Mouse (Mus musculus): ENCODE results near the gene Slc29a1.

The Slc29a1 gene

DNA sequence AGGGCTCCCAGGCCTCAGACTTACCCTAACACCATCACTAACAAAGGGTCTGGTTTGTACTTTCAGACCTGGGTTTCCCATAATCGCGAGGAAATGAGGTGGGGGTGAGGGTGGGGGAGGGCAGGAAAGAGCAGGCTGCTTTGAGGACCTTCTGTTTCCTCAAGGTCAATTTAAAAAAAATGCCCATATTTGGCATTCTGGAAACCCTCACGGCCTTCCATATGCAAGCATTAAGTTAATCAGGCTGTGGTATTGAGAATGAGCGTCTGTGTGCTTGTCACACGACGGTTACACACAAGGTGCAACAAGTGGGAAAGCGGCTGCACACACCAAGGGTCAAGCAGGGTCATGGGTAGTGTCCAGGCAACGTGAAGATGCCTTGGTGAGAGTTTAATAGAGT is 12.6 kb upstream of the Slc29a1 start:
- no peak for DNase-seq (ENCODE audit: low spot score in 2 of 2)

DNA sequence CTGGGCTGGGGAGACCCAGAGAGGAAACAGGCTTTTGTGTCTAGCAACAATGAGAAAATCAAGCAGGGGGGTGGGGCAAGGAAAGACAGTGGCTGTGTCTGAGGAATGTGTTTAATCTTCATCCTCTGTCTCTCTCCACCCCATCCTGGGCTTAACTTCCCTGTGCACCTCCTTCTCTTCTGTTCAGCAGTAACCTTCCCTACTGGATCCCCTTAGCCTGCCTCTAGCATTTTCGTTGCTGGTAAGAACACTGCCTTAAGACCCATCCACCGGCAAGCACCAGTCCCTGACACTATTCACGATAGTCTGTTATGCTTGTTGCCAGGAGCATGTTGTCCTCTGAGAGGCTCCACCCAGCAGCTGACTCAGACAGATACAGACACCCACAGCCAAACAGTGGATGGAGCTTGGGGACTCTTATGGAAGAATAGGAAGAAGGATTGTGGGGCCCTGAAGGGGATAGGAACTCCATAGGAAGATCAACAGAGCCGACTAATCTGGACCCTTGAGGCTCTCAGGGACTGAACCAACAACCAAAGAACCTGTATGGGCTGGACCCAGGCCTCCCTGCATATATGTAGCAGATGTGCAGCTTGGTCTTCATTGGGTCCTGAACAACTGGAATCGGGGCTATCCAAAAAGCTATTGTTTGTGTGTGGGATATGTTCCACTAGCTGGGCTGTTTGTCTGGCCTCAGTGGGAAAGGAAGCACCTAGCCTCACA is 10.9 kb upstream of the Slc29a1 start:
- DNase-seq (ENCODE audit: low spot score in 2 of 2), result no peak

DNA sequence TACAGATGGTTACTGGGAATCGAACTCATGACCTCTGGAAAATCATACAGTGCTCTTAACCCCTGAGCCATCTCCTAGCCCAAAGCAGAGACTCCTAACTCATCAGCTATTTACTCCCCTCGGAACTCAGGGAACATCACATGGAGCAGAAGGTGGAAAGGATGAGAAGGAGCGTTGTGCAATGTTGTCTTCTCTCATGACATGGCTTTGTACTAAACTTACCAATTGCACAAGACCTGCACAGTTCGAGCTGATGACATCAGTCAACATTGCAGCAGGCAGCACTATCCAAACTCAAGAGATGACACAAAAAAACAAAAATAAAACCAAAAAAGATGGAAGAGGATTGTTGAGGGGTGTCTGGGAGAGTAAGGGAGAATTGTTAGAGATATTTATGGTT is 9.0 kb upstream of the Slc29a1 start:
- no peak for DNase-seq (ENCODE audit: low spot score in 2 of 2)

DNA sequence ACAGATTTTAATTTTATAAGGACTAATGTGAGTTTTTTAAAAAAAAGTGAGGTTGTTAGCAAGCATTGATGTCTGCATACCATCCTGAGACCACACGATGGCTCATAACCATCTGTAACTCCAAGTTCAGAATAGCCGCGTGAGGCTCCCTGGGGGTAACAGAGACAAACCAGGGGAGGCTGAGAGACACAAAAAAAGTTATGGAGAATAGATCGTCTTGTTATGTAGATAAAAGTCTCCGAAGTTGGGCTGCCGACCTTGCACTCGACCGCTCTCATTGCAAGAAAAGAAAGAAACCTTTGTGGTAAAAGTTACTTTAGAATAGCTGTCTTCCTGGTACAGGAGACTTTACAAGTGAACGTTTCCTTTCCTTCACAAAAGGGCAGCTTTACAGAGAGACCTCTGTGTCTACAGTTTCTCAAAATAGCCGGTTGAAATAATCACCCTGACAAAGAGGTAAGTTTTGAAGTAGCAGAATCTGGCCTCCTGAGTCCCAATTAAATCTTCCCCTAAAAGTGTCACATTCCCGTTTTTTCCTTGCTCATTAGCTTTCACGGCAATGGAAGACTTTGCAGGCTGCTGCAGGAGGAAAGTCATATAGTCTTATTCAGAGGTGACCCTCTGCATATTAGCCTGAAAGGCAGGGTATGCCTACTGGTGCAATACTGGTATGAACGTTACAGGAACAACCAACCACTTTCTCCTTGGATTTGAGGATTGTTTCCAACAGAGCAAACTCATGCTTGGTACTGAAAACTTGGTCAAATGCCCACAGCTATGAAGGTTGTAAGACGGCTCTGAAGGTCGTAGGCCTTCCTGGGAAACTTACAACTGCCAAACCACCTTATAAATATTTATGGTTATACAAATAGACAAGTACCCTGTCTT is 7.8 kb upstream of the Slc29a1 start:
- DNase-seq (ENCODE audit: low spot score in 2 of 2), result no peak

DNA sequence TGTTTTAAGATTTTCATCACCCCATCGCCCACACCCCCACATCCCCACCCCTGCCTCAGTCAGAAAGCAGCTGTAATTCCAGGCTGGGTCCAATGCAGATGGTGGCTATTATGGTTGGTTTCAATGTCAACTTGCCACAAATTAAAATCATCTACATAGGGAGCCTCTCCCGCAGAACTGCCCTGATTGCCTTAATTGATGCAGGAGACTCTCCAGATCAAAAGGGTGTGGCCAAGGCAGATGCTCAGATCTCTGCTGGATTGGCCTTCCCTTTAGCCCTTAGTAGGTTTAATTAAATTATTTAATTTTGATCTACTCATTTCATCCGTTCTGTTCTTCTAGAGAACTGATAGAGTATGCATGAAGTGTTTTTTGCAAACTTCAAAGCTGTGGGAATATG is 3.6 kb upstream of the Slc29a1 start:
- no peak for DNase-seq (ENCODE audit: low spot score in 2 of 2)

DNA sequence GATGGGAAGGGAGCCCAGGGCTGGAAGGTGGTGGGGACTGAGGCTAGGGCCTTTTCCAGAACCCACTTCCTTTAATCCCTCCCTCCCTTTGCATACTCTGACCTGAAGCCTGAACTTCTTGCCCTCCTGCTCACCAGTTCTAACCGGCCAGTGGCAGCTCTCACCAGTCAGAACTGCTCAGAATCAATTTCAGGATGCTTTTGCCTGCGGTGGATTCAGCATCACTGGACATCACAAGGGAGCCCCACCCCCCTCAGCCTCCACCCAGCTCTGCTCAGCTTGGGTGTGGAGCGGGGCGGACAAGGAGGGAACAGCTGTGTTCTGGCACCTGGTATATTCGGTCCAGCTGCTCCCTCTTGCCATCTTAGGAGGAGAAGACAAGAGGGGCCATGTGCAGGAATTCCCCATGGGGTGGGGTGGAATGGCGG is 2.5 kb upstream of the Slc29a1 start, which contains the start of gene Mymx:
TSS of gene Mymx (minus strand) at position 226 of the 428 bp plus-strand sequence.
- no peak for DNase-seq (ENCODE audit: low spot score in 2 of 2)

DNA sequence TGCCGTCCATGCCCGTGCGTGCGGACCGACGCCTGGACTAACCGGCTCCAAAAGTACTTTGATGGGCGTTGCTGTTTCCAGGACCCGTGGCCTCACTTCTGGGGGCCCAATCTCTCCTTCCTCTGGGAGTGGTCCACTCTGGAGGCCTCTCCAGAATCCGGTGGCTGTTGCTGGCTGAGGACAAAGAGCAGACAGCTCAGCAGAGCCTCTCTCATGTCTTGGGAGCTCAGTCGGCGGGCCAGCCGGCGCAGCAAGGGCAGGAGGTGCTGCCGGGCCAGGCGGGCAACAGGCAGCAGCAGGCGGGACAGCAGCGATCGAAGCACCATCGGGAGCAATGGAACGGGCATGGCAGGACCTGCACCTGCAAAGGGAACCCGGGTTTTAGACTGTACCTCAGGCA is 1.9 kb upstream of the Slc29a1 start:
- no peak for DNase-seq (ENCODE audit: low spot score in 2 of 2)

DNA sequence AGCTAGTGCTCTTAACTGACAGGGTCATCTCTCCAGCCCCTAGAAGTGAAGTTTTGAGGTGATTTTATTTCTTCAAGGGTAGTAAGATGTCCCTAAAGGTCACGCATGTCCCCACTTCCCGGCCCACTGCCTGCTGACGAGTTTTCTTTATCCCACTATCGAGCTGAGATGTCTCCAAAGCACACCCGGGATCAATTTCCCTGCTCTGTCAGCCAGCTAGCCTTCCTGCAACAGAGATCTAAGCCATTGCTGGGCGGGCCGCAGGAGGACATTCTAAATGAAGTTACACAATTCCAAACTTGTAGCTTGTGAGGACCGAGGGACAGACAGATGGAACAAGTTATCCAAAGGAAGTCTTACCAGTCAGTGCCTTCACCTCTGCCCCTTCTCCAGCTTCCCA is 861 bp upstream of the Slc29a1 start:
- DNase-seq (ENCODE audit: low spot score in 2 of 2), result no peak

DNA sequence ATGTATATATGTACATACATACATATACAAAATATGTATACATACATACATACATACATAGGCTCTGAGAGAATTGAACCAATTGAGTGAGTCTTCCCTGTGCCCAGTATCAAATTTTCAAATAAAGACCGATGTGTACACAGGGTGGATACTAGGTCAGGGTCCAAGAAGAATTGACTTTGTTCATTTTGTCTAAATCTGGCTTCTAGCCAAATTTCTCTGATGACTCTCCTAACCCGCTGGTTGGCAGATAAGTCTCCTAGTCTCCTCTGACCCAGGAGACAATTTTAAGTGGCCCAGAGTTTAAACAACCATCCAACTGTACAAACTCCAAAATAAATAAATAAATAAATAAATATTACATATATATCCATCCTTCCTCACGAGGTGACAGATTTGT is 515 bp downstream of the Slc29a1 start:
- no peak for DNase-seq (ENCODE audit: low spot score in 2 of 2)

DNA sequence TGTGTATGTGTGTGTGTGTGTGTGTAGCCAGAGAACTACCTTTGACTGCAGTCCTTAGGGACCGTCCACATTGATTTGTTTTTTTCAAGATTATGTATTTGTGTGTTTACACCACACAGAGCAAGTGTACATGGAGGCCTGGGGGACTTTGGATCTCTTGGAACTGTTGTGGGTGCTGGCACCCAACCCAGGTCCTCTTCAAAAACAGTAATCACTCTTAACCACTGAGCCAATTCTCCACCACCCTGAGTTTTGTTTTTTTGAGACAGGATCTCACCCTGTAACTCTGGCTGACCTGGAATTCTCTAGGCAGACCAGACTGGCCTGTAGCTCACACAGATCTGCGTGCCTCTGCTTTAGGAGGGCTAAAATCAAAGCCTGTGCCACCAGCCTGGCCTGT is 1.0 kb downstream of the Slc29a1 start:
- DNase-seq (ENCODE audit: low spot score in 2 of 2), result no peak

DNA sequence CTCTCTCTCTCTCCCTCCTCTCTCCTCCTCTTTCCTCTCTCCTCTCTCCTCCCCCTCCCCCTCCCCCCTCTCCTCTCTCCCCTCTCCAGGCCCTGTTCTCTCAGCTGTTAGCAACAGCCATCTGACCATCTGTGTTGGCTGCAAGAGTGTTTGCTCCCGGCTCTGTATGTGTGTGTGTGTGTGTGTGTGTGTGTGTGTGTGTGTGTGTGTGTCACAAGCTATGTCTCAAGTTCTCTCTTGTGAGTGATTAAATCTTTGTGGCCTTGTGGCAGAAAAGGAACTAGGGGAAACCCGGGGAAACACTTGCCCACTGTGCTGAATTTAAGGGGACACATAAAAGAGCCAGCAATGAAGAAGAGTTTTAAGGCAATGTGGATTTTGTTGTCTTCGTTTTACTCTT is 1.6 kb downstream of the Slc29a1 start:
- DNase-seq (ENCODE audit: low spot score in 2 of 2), result peak in 1 of 2 experiments; percentile 47

DNA sequence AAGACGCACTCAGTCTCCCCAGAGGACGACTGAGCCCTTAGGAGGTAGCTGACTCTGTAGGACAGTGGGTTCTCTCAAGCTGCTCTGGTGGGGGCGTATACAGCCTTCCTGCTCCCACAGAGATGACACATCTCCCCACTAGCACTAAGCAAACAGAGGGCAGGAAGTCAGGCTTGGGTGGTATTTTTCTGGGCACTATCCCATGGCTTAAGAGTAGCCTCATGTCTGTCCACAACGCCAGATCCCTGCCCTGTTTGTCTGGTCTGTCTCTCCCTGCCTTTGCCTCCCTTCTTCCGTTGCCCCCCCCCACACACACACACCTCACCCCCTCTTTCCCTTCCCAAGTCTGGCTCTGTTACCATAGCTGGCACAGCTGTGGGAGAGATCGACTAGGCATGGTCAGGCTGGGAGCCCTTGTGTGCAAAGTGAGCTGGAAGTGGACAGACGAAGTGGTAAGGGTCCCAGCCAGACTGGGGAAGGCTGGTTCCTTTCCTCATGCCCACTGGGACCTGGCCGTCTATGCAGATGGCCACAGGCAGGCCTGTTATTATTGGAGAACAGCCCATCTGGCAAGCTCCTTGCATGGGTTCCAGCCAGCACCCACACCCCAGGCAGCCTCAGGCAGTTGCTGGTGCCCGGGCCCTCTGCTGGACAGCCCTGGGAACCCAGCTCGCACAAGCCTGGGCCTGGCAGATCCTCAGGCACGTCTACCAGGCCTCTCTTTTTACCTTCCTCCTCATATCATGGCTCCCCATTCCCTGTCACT is 2.6 kb downstream of the Slc29a1 start:
- DNase-seq (ENCODE audit: low spot score in 2 of 2), result peak; percentile 78 to 80

DNA sequence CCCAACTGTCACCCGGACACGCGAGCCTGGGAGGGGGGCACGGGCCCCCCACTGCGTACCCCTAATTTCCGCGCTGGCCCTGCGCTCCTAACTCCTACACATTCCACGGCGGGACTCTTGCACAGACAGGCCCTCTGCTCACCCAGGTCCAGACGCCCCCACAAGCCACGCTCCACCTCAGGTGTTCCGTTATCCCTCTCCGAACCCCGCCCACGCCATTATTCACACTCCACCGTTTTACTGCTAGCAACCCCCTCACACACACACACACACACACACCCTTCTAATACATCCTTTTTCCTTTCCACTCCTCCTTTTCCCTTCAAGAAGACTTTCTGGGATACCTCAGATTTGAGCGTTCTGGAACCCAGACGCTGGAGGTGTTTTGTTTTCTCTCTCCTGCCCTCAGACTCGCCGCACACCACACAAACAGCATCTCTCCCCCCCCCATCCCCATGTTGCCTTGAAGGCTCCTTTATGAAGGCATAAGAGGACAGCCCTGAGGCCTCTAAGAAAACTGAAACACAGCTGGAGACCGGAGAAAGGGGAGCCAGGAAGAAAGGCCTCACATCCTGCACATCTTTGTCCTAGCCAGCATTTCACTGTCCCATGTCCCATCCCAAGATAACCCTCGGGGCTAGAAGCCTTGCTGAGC is 3.5 kb downstream of the Slc29a1 start:
- DNase-seq (ENCODE audit: low spot score in 2 of 2), result peak in 1 of 2 experiments; percentile 70

DNA sequence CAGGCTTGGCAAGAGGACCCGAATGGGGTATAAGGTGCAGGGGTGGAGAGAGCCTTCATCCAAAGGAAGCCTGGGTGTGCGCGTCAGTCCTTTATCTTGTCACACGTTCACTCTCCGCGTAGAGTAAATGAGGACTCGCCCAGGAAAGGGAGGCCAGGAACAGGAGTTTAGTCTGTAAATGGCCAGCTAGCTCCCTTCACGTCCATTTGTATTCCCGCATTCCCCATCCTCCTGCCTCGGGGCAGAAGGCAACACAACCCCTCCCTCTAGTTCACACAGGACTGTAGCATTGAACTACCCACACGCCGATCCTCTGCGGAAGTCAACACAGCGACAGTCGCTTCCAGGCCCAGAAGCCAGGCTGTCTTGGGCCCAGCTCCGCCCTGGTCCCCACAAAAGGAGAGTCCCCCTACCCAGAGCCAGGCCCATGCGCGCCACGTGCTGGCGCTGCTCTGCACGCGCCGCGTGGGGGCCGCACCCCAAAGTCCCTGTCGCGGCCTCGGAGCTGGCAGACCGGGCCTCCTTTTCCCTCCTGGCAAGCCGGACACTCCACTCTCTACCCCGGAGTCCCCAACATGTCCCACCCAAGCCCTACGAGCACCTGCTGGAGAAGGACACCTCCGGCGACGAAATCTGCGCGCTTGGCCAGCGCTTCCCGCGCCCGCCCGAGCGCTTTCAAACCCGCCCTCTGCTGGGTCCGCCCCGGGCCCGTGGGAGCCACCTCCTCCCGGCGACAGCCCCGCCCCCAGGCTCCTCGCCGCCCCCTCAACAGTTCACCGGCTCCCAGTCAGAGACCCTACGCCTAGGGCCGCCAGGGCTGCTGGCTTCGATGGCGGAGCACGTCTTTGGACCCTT is 4.3 kb downstream of the Slc29a1 start:
- DNase-seq (ENCODE audit: low spot score in 2 of 2), result peak in 1 of 2 experiments; percentile 79

DNA sequence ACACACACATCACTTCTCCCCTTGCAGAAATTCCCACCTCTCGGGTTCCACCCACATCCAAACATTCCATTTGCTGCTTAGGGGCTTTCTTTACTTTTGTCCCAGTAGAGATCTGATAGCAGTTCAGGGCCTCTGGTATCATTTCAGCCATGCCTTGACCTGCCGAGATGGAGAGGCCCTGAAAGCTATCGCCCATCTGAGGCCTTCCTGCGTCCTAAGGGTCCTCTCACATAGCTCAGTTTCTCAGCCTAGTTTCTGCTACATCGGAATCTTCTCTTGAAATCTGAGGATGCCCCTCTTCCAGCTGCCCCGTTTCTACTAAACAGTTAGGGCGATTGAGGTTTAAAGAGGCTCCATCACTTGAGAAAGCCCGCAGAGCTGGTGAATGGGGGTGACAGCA is 5.2 kb downstream of the Slc29a1 start:
- no peak for DNase-seq (ENCODE audit: low spot score in 2 of 2)

DNA sequence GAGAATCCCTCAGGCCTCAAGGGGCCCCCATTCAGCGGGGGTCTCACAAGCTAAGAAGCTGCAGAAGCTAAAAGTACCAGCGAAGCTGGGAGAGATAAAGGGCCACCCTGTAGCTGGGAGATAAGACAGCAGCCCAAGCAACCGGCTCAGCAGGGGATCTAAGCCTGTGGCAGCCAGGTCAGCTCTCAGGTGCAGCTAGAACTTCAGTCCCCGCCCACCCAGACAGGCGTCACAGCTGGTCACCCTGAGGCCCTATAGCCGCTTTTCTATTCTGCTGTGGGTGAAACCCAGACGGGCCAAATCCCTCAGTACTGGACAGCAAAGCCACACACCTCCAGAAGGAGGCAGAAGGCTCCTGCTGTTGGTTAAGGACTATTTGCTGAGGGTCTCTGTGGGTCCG is 5.9 kb downstream of the Slc29a1 start:
- no peak for DNase-seq (ENCODE audit: low spot score in 2 of 2)

DNA sequence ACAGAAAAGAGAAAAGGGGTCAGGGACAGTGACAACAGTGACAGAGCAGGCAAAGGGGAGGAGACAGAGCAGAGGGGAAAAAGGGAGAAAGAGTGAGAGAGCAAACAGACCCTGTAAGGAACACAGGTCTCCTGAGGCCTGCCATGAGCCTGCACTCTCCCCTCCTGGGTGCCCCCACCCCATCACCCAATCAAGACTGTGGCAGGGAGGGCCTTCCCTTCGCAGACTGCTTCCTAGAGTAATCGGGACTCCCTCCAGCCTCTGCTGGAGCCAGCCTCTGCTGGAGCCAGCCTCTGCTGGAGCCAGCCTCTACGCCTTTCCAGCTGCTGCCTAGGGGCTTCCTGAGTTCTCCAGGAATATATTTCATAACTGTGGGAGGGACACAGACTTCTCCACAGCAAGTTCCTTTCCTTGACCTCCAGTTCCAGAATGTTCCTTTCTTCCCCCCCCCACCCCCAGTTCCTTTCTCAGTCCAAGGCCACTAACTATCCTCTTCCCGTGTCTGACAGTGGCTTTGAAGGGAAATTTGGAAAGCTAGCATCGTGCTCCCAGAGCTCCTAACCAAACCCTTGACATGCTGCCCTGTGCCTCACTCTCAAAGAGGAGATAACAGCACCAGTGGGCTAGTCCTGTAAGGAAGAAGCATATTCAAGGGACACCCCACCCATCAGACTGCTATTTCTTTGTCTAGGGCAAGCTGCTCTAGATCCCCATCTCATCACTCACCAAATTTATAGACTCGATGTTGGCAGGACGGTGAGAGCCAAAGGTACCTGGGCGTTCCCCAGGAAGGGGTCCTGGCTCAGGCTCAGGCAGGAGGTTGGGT is 6.6 kb downstream of the Slc29a1 start:
- no peak for DNase-seq (ENCODE audit: low spot score in 2 of 2)

DNA sequence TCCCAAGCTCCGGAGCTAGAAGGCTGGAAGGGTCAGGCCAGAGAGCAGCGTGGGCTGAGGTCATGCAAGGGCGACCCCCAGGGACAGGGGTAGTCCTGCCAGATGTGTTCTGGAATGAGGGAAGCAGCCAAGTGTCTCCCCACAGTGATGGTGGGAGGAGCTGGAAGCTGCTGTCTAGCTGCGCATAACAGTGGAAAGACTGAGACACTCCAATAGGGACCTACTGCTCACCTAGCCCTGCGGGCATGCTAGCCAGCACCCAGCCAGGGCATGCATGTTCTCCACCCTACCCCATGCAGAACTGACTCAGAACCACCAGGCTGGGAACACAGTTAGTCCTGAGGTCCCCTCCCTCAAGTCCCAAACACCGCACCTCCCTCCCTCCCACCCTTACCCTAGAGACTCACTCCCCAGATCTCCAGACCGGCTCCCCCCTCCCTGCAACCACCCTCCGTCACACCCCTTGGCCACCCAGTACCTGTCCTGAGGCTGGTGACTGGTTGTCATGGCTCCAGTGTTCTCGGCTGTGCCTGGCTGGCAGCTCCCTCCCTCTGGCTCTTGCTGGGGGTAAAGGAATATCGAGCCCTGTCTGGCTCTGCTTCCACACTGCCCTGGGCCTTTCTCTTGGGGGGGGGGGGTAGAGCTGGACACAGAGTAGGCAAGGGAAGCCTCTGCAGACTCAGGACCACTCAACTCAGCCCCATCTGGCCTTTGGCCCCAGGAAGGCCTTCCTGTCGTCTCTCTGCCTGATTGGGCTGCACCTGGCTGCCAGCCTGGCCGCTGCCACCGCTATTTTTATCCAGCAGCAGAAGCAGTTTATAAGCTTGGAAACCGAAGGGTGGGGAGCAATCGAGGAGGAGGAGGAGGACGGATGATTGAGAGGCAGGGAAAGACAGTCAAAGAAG is 7.5 kb downstream of the Slc29a1 start:
- DNase-seq (ENCODE audit: low spot score in 2 of 2), result peak in 1 of 2 experiments; percentile 41

DNA sequence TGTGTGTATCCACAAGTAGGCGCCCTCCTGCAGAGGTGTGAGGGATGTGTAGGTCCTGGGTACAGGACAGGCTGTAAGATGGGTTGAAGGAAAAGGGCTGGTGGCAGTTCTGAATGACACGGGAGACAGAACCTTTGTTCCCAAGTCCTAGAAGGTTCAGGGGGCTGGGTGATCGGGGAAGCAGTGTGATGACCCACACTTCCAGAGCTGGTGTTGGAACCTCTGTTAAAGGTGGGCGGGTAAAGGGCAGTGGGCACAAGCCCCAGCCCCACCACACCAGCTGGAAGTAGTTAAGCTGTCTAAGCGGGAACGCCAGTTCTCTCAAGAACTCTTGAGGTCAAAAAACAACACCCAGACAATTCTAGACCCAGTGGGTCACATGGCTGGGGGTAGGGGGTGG is 9.0 kb downstream of the Slc29a1 start:
- DNase-seq (ENCODE audit: low spot score in 2 of 2), result peak in 1 of 2 experiments; percentile 21
